Mouse (Mus musculus): Measurements from ENCODE around the gene St3gal3. TPM values are rescaled to one million over a fixed set of nuclear protein-coding genes. Genes with fewer than 3 reads are reported as not detected.

St3gal3 gene
- polyA plus RNA-seq, 1 experiment from 2014 or later: 10.8 TPM

- Histone ChIP-seq H3K4me2 (no peak overlapping the region), H3K4me1 (replicated peaks) (peaks cover 8% of the 10 kb centered on the region; the same call in 1 of the 2 replicates), H3K4me3 (no peak overlapping the region), H3K27me3 (no peaks in the 10 kb centered on the region), H3K9me3 (no peaks in the 10 kb centered on the region), H3K27ac (no peak overlapping the region), H3K9ac (no peak overlapping the region), H3K36me3 (no peaks in the 10 kb centered on the region)
- WGBS: 72% methylated on average over 7 of the region's 7 CpGs
- no peak for ATAC-seq (ENCODE audit: low FRiP score)
These were observed 152.0 kb downstream of the St3gal3 start for GRCm38 (mm10) chr4:117982706-117983105.

GRCm38 (mm10) chr4:117981518-117981917 lies 153.2 kb downstream of the St3gal3 start:
- Histone ChIP-seq H3K4me3 (no peak overlapping the region), H3K36me3 (no peaks in the 10 kb centered on the region), H3K27me3 (no peaks in the 10 kb centered on the region), H3K4me1 (replicated peaks) (peaks cover 8% of the 10 kb centered on the region; the same call in 1 of the 2 replicates), H3K4me2 (no peak overlapping the region), H3K9me3 (no peaks in the 10 kb centered on the region), H3K9ac (no peak overlapping the region), H3K27ac (no peak overlapping the region)
- ATAC-seq (ENCODE audit: low FRiP score): no peak
- 82% methylated on average over 3 of the region's 5 CpGs for WGBS

GRCm38 (mm10) chr4:117980161-117980560 lies 154.6 kb downstream of the St3gal3 start:
- H3K27ac ChIP-seq: no peak overlapping the region
- H3K4me2 ChIP-seq: no peak overlapping the region
- ATAC-seq (ENCODE audit: low FRiP score): no peak
- no peak overlapping the region for H3K4me3 ChIP-seq
- WGBS: 85% methylated on average over 4 of the region's 4 CpGs
- H3K9me3 ChIP-seq: no peaks in the 10 kb centered on the region
- H3K27me3 ChIP-seq: no peaks in the 10 kb centered on the region
- peaks cover 8% of the 10 kb centered on the region; the same call in 1 of the 2 replicates for H3K4me1 ChIP-seq (replicated peaks)
- H3K9ac ChIP-seq: no peak overlapping the region
- H3K36me3 ChIP-seq: no peaks in the 10 kb centered on the region

- H3K36me3 ChIP-seq: no peaks in the 10 kb centered on the region
- H3K27ac ChIP-seq: no peak overlapping the region
- no peak overlapping the region for H3K4me2 ChIP-seq
- no peak overlapping the region for H3K9ac ChIP-seq
- H3K27me3 ChIP-seq: no peaks in the 10 kb centered on the region
- peaks cover 13% of the 10 kb centered on the region; the same call in 1 of the 2 replicates for H3K4me1 ChIP-seq (replicated peaks)
- H3K4me3 ChIP-seq: no peak overlapping the region
- 93% methylated on average over 4 of the region's 4 CpGs for WGBS
- no peaks in the 10 kb centered on the region for H3K9me3 ChIP-seq
- ATAC-seq (ENCODE audit: low FRiP score): no peak
These were observed 155.5 kb downstream of the St3gal3 start for GRCm38 (mm10) chr4:117979181-117979580.

GRCm38 (mm10) chr4:117978282-117978681 lies 156.4 kb downstream of the St3gal3 start:
- Histone ChIP-seq H3K4me1 (replicated peaks) (peaks cover 13% of the 10 kb centered on the region; the same call in 1 of the 2 replicates), H3K4me2 (no peak overlapping the region), H3K4me3 (no peak overlapping the region), H3K9me3 (no peaks in the 10 kb centered on the region), H3K27me3 (no peaks in the 10 kb centered on the region), H3K9ac (no peak overlapping the region), H3K36me3 (no peaks in the 10 kb centered on the region), H3K27ac (no peak overlapping the region)
- ATAC-seq (ENCODE audit: low FRiP score): no peak
- WGBS: 93% methylated on average over 9 of the region's 9 CpGs

- no peak overlapping the region for H3K27ac ChIP-seq
- H3K4me1 ChIP-seq (replicated peaks): peaks cover 9% of the 10 kb centered on the region; the same call in 1 of the 2 replicates
- H3K4me2 ChIP-seq: no peak overlapping the region
- no peaks in the 10 kb centered on the region for H3K36me3 ChIP-seq
- WGBS: 82% methylated on average over 11 of the region's 11 CpGs
- no peaks in the 10 kb centered on the region for H3K9me3 ChIP-seq
- ATAC-seq (ENCODE audit: low FRiP score): no peak
- H3K27me3 ChIP-seq: no peaks in the 10 kb centered on the region
- H3K4me3 ChIP-seq: no peak overlapping the region
- no peak overlapping the region for H3K9ac ChIP-seq
These were observed 156.9 kb downstream of the St3gal3 start for GRCm38 (mm10) chr4:117977841-117978240.

- no peak overlapping the region for H3K27ac ChIP-seq
These were observed 157.3 kb downstream of the St3gal3 start for GRCm38 (mm10) chr4:117977371-117977770.

GRCm38 (mm10) chr4:117975820-117976219 lies 158.9 kb downstream of the St3gal3 start:
- no peaks in the 10 kb centered on the region for H3K27me3 ChIP-seq
- H3K9ac ChIP-seq: no peak overlapping the region
- no peak overlapping the region for H3K4me2 ChIP-seq
- H3K27ac ChIP-seq: no peak overlapping the region
- ATAC-seq (ENCODE audit: low FRiP score): no peak
- 88% methylated on average over 1 of the region's 1 CpGs for WGBS
- peaks cover 5% of the 10 kb centered on the region; the same call in 1 of the 2 replicates for H3K4me1 ChIP-seq (replicated peaks)
- H3K36me3 ChIP-seq: no peaks in the 10 kb centered on the region
- no peaks in the 10 kb centered on the region for H3K9me3 ChIP-seq
- H3K4me3 ChIP-seq: no peak overlapping the region

More at GRCm38 (mm10) chr4:117977371-117977770, 157.3 kb downstream of the St3gal3 start:
- Histone ChIP-seq H3K9me3 (no peaks in the 10 kb centered on the region), H3K9ac (no peak overlapping the region), H3K27me3 (no peaks in the 10 kb centered on the region), H3K4me3 (no peak overlapping the region), H3K36me3 (no peaks in the 10 kb centered on the region), H3K4me2 (no peak overlapping the region), H3K4me1 (replicated peaks) (peaks cover 5% of the 10 kb centered on the region; the same call in 1 of the 2 replicates)
- ATAC-seq (ENCODE audit: low FRiP score): no peak
- whole genome bisulfite sequencing: 84% methylated on average over 9 of the region's 9 CpGs

- Histone ChIP-seq H3K36me3 (no peaks in the 10 kb centered on the region), H3K27ac (no peak overlapping the region), H3K4me3 (no peak overlapping the region), H3K4me2 (no peak overlapping the region), H3K4me1 (replicated peaks) (peaks cover 5% of the 10 kb centered on the region; the same call in 1 of the 2 replicates), H3K9me3 (no peaks in the 10 kb centered on the region), H3K9ac (no peak overlapping the region), H3K27me3 (no peaks in the 10 kb centered on the region)
- WGBS: 76% methylated on average over 5 of the region's 5 CpGs
- ATAC-seq (ENCODE audit: low FRiP score): no peak
These were observed 160.0 kb downstream of the St3gal3 start for GRCm38 (mm10) chr4:117974719-117975118.

GRCm38 (mm10) chr4:117972999-117973398 lies 161.7 kb downstream of the St3gal3 start:
- Histone ChIP-seq H3K4me3 (no peak overlapping the region), H3K27ac (no peak overlapping the region), H3K36me3 (no peaks in the 10 kb centered on the region), H3K27me3 (no peaks in the 10 kb centered on the region), H3K4me1 (replicated peaks) (peaks cover 5% of the 10 kb centered on the region; the same call in 1 of the 2 replicates), H3K9me3 (no peaks in the 10 kb centered on the region), H3K9ac (no peak overlapping the region), H3K4me2 (no peak overlapping the region)
- no peak for ATAC-seq (ENCODE audit: low FRiP score)
- WGBS: 72% methylated on average over 10 of the region's 10 CpGs

GRCm38 (mm10) chr4:117964346-117965025 lies 170.2 kb downstream of the St3gal3 start:
- Histone ChIP-seq H3K9me3 (no peaks in the 10 kb centered on the region), H3K4me1 (replicated peaks) (no peaks in the 10 kb centered on the region), H3K36me3 (peaks cover 18% of the 10 kb centered on the region), H3K27ac (no peak overlapping the region), H3K9ac (no peak overlapping the region), H3K4me2 (no peak overlapping the region), H3K27me3 (no peaks in the 10 kb centered on the region), H3K4me3 (no peak overlapping the region)
- ATAC-seq (ENCODE audit: low FRiP score): no peak
- 85% methylated on average over 14 of the region's 14 CpGs for WGBS

- no peaks in the 10 kb centered on the region for H3K9me3 ChIP-seq
- no peaks in the 10 kb centered on the region for H3K27me3 ChIP-seq
- no peak overlapping the region for H3K27ac ChIP-seq
- no peak overlapping the region for H3K9ac ChIP-seq
- peaks cover 12% of the 10 kb centered on the region for H3K4me1 ChIP-seq (replicated peaks)
- ATAC-seq (ENCODE audit: low FRiP score): no peak
- no peak overlapping the region for H3K4me3 ChIP-seq
- H3K4me2 ChIP-seq: no peak overlapping the region
- peaks cover 51% of the 10 kb centered on the region for H3K36me3 ChIP-seq
- WGBS: 45% methylated on average over 4 of the region's 4 CpGs
These were observed 177.2 kb downstream of the St3gal3 start for GRCm38 (mm10) chr4:117957492-117957891.

GRCm38 (mm10) chr4:117947493-117947892 lies 187.2 kb downstream of the St3gal3 start:
- no peaks in the 10 kb centered on the region for H3K9me3 ChIP-seq
- ATAC-seq (ENCODE audit: low FRiP score): no peak
- H3K4me3 ChIP-seq: no peak overlapping the region
- WGBS: 85% methylated on average over 7 of the region's 7 CpGs
- no peak overlapping the region for H3K27ac ChIP-seq
- peaks cover 8% of the 10 kb centered on the region for H3K4me1 ChIP-seq (replicated peaks)
- H3K27me3 ChIP-seq: no peaks in the 10 kb centered on the region
- no peak overlapping the region for H3K9ac ChIP-seq
- H3K4me2 ChIP-seq: no peak overlapping the region
- H3K36me3 ChIP-seq: peaks cover 8% of the 10 kb centered on the region
